Mouse (Mus musculus) lung, adult 18-20 months (tissue): ENCODE results near the gene Rora.

Experiments
- DNase-seq, 2 experiments: peaks; one replicate each; pipeline ENCODE4 v3.0.0; 2022; ENCODE audit warnings: mixed read lengths in 2 of 2

Gene Rora

DNA sequence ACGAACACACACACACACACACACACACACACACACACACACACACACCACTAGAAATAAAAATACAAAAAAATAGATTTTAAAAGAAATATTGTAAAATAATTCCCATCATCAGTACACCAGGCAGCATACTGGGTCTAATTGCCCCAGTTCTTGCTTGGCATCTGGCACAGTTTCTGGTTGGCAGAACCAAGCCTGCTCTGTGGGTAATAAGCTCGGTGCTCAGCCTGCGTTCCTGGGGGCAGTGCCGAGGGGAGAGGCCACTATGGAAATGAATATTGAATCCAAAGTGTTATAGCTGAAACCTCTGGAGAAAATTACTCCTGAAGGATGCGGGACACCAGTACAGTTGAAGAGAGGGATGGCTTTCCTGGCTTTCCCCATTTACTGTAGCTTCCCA, 310.3 kb downstream of the Rora start:
- no peak for DNase-seq

GRCm38 (mm10) chr9:68966540-68966939, 313.0 kb downstream of the Rora start:
- peak; percentile 20 to 46 for DNase-seq

DNA sequence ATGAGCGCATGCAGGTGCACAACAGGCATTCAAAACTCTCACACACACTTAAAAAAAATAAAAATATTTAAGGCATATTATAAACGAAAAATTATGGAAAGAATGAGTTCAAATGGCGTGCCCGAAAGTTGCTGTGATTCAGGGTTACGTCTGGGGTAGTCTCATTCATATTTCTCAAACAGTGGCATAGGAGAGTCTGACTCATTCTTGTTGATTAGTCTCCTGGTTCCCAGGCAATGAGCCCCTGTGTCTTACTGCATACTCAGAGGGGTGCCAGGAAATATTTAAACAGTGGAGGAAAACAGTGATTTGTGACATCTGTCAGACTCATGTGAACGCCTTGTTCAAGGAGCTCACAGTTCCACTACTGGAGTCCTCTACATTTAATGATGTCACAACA, 316.5 kb downstream of the Rora start:
- no peak for DNase-seq

DNA sequence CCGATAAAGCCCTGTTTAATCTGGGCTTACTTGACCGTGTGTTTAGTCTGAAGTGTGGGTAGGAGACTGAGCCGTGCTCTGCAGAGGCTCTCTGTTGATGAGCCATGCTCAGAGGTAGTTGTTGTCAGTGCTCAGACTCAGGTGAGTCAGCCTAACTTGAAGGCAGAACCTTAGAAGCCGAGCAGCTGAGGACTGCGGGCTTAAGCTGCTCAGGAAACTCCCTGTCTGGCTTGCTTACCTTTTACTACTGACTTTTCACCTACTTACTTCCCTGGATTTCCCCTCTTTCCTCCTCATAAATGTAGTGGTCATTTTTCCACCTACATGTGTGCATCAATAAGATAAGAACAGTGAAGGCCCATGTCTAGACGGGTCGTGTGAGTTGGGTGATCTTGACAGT, 318.7 kb downstream of the Rora start:
- DNase-seq, result no peak

DNA sequence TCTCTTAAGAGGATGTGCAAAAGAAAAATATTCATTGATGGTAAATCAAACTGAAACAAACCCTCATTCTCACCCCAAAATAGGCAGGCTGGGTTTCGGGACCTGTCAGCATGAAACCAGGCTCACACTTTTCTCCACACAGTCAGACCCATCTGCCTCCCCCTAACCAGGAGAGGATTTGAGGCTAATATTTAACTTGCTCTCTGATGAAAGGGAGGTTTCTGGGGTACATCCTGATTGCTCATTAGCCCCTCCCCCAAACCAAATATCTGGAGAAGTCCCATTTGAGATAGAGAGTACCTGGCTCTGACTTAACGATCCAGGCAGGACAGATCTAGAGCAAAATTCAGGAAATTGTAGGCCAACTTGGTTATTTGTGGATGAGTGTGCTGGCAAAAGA, 320.9 kb downstream of the Rora start:
- DNase-seq, result no peak

DNA sequence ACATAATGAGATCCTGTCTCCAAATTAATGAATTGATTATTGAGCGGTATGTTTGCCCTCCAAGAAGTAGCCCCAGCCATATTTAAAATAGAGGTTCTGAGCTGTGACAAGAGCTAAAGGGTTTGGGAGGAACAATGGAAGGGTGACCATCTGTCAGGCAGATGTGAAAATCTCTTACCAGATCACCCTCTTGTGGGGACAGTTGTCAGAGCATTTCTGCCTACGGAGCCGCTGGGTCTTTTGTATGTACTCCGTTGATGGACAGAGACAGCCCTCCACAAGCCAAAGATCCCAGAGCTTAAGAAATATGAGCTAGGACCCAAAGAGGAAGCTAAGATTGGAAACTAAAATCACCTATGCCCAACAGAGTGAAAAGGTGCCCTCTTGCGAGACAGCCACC, 322.6 kb downstream of the Rora start:
- no peak for DNase-seq

GRCm38 (mm10) chr9:68976851-68977250, 323.3 kb downstream of the Rora start:
- DNase-seq, result no peak

DNA sequence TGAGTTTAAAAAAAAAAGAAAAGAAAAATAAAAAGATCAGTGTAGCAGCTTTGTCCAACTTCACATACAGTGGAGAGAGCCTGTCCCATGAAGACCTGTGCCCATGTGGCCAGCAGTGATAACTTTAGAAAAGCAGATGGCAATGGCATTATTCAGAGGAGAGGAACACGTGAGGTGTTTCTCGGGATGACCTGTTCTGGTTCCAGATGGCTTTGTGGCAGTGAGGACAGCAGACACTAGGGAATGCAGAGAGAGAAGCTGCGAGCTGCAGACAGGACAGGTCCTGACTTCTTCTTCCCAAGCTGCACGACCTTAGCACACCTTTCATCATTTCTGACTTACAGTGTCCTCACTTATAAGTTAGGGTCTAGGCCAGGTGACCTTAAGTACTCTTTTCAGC, 325.1 kb downstream of the Rora start:
- no peak for DNase-seq

GRCm38 (mm10) chr9:68980041-68980440, 326.5 kb downstream of the Rora start:
- DNase-seq, result no peak

- DNase-seq, result no peak
Observed at GRCm38 (mm10) chr9:68985046-68985445, 331.5 kb downstream of the Rora start.

DNA sequence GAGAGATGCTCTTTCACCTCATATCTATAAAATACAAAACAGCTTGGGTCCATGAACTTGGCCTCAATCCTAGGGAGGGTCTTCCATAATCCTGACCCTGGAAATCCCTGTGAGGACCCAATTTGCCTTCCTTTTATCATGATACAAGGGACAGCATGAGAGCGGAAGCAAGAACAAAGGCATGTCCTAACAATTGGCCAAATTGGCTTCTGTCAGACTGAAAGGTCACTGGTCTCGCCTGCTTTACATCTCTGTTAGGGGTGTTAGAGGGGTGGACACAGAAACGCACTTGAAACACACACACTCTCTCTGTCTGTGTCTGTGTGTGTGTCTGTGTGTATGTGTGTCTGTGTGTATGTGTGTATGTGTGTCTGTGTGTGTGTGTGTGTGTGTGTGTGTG, 332.2 kb downstream of the Rora start:
- no peak for DNase-seq

DNA sequence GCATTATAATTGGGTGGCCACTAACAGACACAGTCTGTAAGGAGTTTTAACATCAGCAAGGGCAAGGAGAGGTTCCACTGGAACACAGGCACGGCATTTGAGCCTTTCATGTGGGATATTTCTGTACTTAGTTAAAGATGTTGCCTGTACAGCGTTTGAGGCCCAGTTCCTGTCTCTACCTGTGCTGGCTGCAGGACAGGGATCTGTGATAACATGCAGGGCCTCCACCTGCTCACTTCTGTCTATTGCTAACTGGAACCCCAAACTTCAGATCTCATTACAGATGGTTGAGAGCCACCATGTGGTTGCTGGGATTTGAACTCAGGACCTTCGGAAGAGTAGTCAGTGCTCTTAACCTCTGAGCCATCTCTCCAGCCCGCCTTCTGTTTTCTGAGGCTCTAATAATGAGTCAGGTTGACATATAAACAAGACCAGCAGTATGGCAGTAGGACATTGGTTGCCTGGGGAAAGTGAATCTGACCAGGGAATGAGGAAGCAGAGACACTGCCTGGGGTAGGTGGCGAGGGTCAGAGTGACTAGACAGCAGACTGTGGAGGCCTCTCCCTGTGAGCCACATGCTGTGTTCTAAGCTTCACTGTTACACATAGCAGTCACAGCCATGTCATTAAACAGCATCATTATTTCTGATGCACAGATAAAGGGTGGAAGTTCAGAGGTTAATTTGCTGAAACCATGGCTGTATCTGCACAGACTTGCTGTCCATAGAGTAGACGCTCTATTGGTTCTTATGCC, 333.9 kb downstream of the Rora start:
- DNase-seq, result no peak

DNA sequence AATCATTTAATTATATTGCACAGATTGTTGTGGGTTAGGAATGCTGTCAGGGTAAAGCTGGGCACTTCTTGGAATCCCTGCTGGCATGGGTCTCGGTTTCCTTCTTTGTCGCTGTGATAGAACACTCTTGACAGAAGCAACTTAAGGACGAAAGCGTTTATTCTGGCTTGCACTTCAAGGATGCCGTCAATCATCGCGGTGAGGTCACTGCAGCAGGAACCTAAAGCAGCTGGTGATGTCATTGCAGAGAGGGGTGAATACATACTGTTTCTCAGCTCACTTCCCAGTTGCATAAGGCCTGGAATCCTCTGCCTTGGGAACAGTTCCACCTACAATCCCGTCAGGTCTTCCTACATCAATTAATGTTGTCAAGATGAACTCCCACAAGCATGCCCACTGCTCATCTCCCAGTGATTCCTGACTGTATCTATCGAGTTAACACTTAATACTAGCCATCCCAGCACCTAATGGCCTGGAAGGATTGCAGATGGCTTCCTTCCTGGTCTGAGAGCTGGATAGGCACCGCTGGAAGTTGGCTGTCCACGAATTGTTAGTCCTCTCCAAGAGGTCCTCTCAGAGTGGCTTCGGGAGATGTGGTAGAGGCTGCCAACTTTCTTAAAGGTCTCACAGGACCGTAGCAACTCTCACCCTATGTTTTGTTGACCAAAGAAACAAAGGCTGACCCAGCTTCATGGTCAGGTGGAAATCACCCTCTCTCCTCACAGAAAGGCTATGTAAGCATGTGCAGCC, 334.8 kb downstream of the Rora start:
- DNase-seq, result no peak

GRCm38 (mm10) chr9:68989885-68990449, 336.4 kb downstream of the Rora start:
- no peak for DNase-seq

GRCm38 (mm10) chr9:68993881-68994280, 340.3 kb downstream of the Rora start:
- DNase-seq, result no peak

GRCm38 (mm10) chr9:68998961-68999360, 345.4 kb downstream of the Rora start:
- no peak for DNase-seq

DNA sequence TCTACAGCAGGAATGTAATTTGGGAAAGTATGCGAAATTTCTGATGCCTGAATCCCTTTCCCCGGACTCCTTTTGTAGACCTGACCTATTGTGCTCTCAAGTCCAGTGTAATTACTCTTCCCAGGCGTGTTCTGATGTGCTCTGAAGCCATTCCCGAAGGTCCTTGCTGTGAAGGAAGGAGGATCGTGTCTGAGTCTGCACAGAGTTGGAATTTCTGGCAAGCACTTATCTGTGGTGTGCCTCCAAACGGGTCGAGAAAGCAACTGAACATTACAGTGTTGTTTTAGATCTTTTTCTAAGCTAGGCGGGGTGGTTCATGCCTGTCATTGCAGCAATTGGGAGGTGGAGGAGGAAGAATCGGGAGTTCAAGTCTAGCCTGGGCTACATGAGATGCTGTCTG, 350.9 kb downstream of the Rora start:
- no peak for DNase-seq

DNA sequence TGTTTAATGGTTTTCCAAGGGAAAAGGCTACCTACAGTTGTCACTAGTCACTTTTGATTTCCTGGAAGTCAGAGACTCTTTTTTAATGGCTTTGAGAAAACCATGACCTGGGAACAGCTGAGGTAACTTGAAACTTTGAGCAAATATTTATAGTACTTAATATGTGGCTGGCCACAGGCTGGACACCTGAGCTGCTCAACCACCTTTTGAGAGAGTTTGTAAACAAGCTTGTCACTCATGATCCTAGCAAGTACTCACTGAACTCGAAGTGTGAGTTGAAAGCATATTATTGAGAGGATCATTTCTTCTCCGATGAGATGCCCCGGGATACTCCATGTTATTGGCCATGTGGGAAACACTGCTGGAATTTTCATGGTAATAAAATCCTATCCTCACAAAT, 353.1 kb downstream of the Rora start:
- DNase-seq, result peak; percentile 48 to 63

- DNase-seq, result no peak
Observed at GRCm38 (mm10) chr9:69008706-69009105, 355.1 kb downstream of the Rora start.

GRCm38 (mm10) chr9:69010886-69011285, 357.3 kb downstream of the Rora start:
- peak; percentile 33 to 70 for DNase-seq

GRCm38 (mm10) chr9:69013186-69013715, 359.7 kb downstream of the Rora start:
- no peak for DNase-seq

DNA sequence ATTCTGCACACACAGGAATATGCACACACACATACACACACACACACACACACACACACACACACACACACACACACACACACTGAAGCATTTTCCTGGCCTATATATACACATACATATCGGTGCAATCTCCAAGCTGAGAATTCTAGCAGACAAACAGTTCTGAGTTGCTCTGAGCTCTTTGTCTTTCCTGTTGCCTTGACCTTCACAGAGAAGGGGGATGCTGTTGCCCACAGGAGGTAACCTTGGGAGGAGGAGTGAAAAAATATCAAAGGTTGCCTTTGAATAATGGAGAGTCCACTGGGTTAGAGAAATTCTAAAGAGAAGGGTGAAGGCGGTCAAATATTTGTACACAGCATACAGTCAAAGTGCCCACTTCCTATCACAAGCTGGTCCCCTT, 360.6 kb downstream of the Rora start:
- no peak for DNase-seq

- DNase-seq, result no peak
Observed at GRCm38 (mm10) chr9:69020381-69020780, 366.8 kb downstream of the Rora start.

- DNase-seq, result no peak
Observed at GRCm38 (mm10) chr9:69021482-69021881, 367.9 kb downstream of the Rora start.
